Mouse (Mus musculus): ENCODE data around the gene Tmem39a. TPM values are rescaled to one million over a fixed set of nuclear protein-coding genes. Genes with fewer than 3 reads are reported as not detected.

The Tmem39a gene
- polyA plus RNA-seq, 1 experiment: 143 TPM

DNA sequence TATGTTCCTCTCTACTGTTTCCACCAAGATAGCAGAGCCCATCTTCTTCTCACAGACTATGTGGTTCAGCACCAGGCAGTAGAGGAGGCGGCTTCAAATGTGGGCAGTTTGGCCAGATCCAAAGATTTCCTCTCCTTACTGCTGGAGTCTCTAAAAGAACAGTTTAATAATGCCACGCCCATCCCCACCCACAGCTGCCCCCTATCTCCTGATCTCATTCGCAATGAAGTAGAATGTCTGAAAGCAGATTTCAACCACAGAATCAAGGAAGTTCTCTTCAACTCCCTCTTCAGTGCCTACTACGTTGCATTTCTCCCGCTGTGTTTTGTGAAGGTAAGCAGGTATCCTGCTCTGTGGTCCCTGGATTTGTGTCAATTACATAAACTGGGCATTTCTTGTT, 26.7 kb downstream of the Tmem39a start:
- Histone ChIP-seq H3K4me1 (ENCODE audit: control insufficient read depth, insufficient read depth, low read length) (no peaks in the 10 kb centered on the region), H3K27ac (ENCODE audit: insufficient read depth, low read length) (no peak overlapping the region), H3K4me3 (ENCODE audit: insufficient read depth, low read length) (no peak overlapping the region)
- no peak for TF ChIP-seq POLR2A (IDR thresholded peaks at IDR 0.05; ENCODE audit: low read depth, low read length)
- no peak for TF ChIP-seq CTCF (IDR thresholded peaks at IDR 0.05; ENCODE audit: borderline replicate concordance, insufficient read depth, low read length)

GRCm38 (mm10) chr16:38587163-38587562, 28.7 kb downstream of the Tmem39a start:
- H3K4me1 ChIP-seq (ENCODE audit: control insufficient read depth, insufficient read depth, low read length): no peaks in the 10 kb centered on the region
- no peak for TF ChIP-seq CTCF (IDR thresholded peaks at IDR 0.05; ENCODE audit: borderline replicate concordance, insufficient read depth, low read length)
- TF ChIP-seq POLR2A (IDR thresholded peaks at IDR 0.05; ENCODE audit: low read depth, low read length): no peak
- no peak overlapping the region for H3K4me3 ChIP-seq (ENCODE audit: insufficient read depth, low read length)

DNA sequence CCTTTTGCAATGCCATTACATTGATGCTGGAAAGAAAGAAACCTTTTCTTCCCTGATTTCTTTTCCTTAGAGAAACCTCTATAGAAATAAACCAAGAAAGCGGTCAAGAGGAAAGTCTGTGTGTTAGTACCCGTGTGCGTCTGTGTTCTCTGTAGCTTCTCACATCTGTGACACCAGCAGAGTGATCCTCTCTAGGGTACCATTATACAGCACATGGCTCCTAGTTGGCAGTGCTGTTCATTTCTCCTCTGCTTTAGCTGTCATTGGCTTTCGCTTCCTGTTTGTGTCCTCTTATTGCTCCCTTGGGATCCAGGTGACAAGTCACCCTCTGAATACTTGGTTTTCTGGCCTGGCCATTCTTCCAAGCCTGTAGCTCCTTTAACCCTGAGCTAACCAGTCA, 29.1 kb downstream of the Tmem39a start:
- no peak overlapping the region for H3K27ac ChIP-seq (ENCODE audit: insufficient read depth, low read length)
- H3K4me1 ChIP-seq (ENCODE audit: control insufficient read depth, insufficient read depth, low read length): no peaks in the 10 kb centered on the region
- H3K4me3 ChIP-seq (ENCODE audit: insufficient read depth, low read length): no peak overlapping the region
- TF ChIP-seq POLR2A (IDR thresholded peaks at IDR 0.05; ENCODE audit: low read depth, low read length) (no peak), CTCF (IDR thresholded peaks at IDR 0.05; ENCODE audit: borderline replicate concordance, insufficient read depth, low read length) (no peak)

More at GRCm38 (mm10) chr16:38587163-38587562, 28.7 kb downstream of the Tmem39a start:
- H3K27ac ChIP-seq (ENCODE audit: insufficient read depth, low read length): no peak overlapping the region

- H3K4me3 ChIP-seq (ENCODE audit: insufficient read depth, low read length): no peak overlapping the region
- TF ChIP-seq POLR2A (IDR thresholded peaks at IDR 0.05; ENCODE audit: low read depth, low read length) (no peak), CTCF (IDR thresholded peaks at IDR 0.05; ENCODE audit: borderline replicate concordance, insufficient read depth, low read length) (no peak)
- H3K4me1 ChIP-seq (ENCODE audit: control insufficient read depth, insufficient read depth, low read length): no peaks in the 10 kb centered on the region
- no peak overlapping the region for H3K27ac ChIP-seq (ENCODE audit: insufficient read depth, low read length)
Measured at GRCm38 (mm10) chr16:38591506-38591905, 33.0 kb downstream of the Tmem39a start.

DNA sequence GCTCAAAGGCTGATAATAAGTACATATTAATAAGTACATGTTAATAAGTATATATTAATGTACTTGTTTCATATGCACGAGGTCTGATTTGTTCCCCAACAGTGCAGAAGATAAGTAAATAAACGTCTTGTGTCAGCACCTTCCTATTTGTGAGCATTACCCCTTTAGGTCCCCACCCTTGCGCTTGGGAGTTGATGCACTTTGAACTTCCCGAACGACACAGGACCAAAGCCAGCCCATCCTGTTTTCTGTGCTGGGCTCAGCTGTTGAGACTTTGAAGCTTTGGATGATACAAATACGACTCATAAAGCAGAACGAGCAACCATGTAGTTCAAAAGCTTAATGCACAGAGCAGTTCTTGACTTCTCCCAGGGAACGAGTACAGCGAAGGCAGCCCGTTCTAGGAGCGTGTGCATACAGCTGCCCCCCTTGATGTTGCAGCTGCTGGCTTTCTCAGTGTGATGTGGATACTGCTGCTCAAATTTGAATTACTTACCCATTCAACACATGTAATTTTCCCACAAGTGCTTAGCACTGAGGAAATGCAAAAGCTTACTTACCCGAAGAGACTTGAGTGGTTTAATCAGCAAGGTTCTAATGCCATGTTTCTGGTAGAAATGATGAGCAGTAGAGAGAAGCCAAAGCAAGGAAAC, 33.7 kb downstream of the Tmem39a start:
- H3K4me1 ChIP-seq (ENCODE audit: control insufficient read depth, insufficient read depth, low read length): no peaks in the 10 kb centered on the region
- TF ChIP-seq CTCF (IDR thresholded peaks at IDR 0.05; ENCODE audit: borderline replicate concordance, insufficient read depth, low read length) (no peak), POLR2A (IDR thresholded peaks at IDR 0.05; ENCODE audit: low read depth, low read length) (no peak)
- H3K27ac ChIP-seq (ENCODE audit: insufficient read depth, low read length): no peak overlapping the region
- no peak overlapping the region for H3K4me3 ChIP-seq (ENCODE audit: insufficient read depth, low read length)

DNA sequence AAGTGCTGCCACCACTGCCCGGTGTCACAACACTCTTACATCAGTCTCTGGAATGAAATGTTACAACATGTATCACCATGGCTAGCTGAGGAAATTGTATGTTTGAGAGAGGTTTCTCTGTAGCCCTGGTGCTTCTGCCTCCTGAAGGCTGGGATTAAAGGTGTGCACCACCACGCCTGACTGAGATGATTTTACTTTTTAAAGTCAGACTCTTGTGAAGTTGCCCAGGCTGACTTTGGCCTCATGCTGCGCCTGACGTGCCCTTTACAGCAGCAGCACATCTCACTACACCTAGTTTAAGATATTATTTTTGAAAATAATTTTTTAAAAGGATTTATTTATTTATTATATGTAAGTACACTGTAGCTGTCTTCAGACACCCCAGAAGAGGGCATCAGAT, 34.4 kb downstream of the Tmem39a start:
- TF ChIP-seq CTCF (IDR thresholded peaks at IDR 0.05; ENCODE audit: borderline replicate concordance, insufficient read depth, low read length) (no peak), POLR2A (IDR thresholded peaks at IDR 0.05; ENCODE audit: low read depth, low read length) (no peak)

DNA sequence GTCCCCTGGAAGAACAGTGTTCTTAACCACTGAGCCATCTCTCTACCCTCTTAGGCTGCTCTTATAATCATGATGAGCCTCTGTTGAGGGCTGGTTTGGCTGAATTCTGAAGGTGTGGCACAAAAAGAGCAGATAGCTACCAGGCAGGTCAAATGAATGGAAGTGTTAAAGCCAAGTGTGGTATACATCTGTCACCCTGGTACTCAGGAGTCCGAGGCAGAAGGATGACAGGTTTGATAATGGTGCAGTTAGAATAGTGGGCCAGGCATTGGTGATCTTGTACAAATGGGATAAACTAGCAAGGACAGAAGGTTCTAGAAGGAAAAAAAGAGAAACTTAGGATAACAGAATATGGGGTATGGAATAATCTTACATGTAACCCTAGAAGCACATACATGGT, 35.9 kb downstream of the Tmem39a start:
- TF ChIP-seq CTCF (IDR thresholded peaks at IDR 0.05; ENCODE audit: borderline replicate concordance, insufficient read depth, low read length) (no peak), POLR2A (IDR thresholded peaks at IDR 0.05; ENCODE audit: low read depth, low read length) (no peak)
- peaks cover 1% of the 10 kb centered on the region for H3K4me1 ChIP-seq (ENCODE audit: control insufficient read depth, insufficient read depth, low read length)
- no peak overlapping the region for H3K4me3 ChIP-seq (ENCODE audit: insufficient read depth, low read length)
- no peak overlapping the region for H3K27ac ChIP-seq (ENCODE audit: insufficient read depth, low read length)

More for the DNA sequence above, 34.4 kb downstream of the Tmem39a start:
- Histone ChIP-seq H3K4me3 (ENCODE audit: insufficient read depth, low read length) (no peak overlapping the region), H3K4me1 (ENCODE audit: control insufficient read depth, insufficient read depth, low read length) (no peaks in the 10 kb centered on the region), H3K27ac (ENCODE audit: insufficient read depth, low read length) (no peak overlapping the region)

GRCm38 (mm10) chr16:38596099-38596498, 37.6 kb downstream of the Tmem39a start:
- TF ChIP-seq CTCF (IDR thresholded peaks at IDR 0.05; ENCODE audit: borderline replicate concordance, insufficient read depth, low read length) (no peak), POLR2A (IDR thresholded peaks at IDR 0.05; ENCODE audit: low read depth, low read length) (no peak)
- H3K4me3 ChIP-seq (ENCODE audit: insufficient read depth, low read length): no peak overlapping the region

DNA sequence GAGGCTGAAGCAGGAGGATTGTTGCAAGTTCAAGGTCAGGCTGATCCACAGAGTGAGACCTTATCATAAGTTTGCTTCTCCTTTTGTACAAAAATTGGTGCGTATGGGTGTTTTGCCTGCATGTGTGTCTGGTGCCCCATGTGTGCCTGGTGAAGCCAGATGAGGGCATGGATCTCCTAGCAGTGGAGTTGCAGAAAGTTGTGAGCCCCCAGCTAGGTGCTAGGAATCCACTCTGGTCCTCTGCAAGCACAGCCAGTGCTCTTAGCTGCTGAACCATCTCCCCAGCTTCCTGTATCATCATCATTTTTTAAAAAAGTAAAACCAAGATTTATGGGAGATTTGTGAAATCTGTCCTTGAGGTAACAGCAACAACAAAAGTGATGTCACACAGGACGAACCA, 38.2 kb downstream of the Tmem39a start:
- Histone ChIP-seq H3K27ac (ENCODE audit: insufficient read depth, low read length) (no peak overlapping the region), H3K4me3 (ENCODE audit: insufficient read depth, low read length) (no peak overlapping the region), H3K4me1 (ENCODE audit: control insufficient read depth, insufficient read depth, low read length) (peaks cover 3% of the 10 kb centered on the region)
- TF ChIP-seq POLR2A (IDR thresholded peaks at IDR 0.05; ENCODE audit: low read depth, low read length): no peak
- no peak for TF ChIP-seq CTCF (IDR thresholded peaks at IDR 0.05; ENCODE audit: borderline replicate concordance, insufficient read depth, low read length)

More at GRCm38 (mm10) chr16:38596099-38596498, 37.6 kb downstream of the Tmem39a start:
- no peak overlapping the region for H3K27ac ChIP-seq (ENCODE audit: insufficient read depth, low read length)
- H3K4me1 ChIP-seq (ENCODE audit: control insufficient read depth, insufficient read depth, low read length): peaks cover 3% of the 10 kb centered on the region

GRCm38 (mm10) chr16:38598986-38599680, 40.6 kb downstream of the Tmem39a start:
- TF ChIP-seq CTCF (IDR thresholded peaks at IDR 0.05; ENCODE audit: borderline replicate concordance, insufficient read depth, low read length) (no peak), POLR2A (IDR thresholded peaks at IDR 0.05; ENCODE audit: low read depth, low read length) (no peak)
- Histone ChIP-seq H3K4me1 (ENCODE audit: control insufficient read depth, insufficient read depth, low read length) (peaks cover 3% of the 10 kb centered on the region), H3K27ac (ENCODE audit: insufficient read depth, low read length) (no peak overlapping the region), H3K4me3 (ENCODE audit: insufficient read depth, low read length) (no peak overlapping the region)
